Mouse (Mus musculus) yolk sac, embryonic 10.5 days (tissue): ENCODE data around the gene Spc25.

ENCODE experiments used
- DNase-seq: peaks from one replicate; pipeline ENCODE4 v3.0.0-alpha.2; 2017; ENCODE audit warnings: low spot score

The Spc25 gene

DNA sequence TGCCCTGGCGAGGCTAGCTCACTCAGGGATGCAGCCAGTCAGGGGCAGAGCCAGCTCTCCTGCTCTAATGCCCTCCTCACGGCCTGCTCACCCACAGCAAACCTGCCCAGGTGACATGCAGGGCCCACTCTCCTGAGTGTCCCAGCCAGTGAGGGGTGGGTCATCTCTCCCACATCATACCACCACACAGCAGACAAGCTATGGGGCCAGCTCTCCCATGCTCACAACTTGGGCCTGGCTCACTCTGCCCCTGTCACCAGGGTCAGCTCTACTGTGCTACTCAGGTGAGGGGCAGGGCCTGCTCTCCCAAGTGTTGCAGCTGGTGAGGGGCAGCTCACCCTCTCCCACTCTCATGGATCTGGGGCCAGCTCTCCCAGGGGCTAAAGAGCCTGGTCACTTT lies 18.0 kb downstream of the Spc25 start:
- DNase-seq: no peak

GRCm38 (mm10) chr2:69179721-69180120 lies 26.3 kb downstream of the Spc25 start:
- DNase-seq: no peak

DNA sequence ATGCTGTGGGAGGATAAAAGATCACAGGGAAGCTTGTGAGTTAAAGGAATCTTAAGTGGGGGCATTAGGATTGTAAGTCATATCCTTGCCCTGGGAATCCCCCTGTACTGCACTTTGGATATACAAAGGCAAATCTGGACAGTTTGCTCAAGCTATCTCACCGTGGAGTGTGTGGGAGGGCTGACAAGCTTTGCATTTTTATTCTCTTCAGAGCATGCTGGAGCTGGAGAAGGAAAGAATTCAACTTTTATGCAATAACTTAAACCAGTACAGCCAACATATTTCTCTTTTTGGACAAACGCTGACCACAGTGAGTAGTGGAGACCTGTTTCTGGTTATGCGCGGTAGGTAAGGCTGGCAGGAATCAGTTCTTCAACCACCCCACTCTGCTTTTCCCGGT lies 30.7 kb downstream of the Spc25 start:
- no peak for DNase-seq

DNA sequence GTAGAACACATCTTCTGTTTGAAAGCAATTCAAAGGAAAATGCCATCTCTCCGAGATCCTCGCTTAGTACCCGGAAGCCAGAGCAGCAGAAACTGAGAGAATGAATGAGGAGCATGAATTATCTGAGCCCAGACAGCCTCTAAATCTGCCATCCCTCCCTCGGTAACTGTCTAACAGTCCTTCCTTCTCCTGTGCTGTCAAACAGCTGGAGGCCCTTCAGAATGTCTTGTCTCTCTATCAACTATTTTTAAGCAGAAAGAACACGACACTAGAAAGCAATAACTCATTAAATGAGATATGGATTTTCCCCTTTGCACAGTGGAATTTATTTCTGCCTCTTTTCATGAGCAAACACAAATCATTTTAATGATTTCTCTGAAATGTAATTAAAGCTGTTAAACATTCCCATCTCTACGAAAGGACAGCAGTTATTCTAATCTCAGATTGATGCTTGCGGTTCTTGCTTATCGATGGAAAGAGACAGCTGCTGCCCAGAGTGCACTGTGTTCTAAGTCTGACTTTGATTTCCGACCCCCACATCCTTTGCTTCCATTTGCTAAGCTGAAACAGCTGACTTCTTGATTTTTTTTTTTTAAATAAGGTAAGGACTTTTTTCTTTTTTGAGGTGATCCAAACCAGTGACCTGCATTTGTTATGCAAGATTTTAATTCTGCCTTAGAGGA lies 35.5 kb downstream of the Spc25 start:
- DNase-seq: no peak

DNA sequence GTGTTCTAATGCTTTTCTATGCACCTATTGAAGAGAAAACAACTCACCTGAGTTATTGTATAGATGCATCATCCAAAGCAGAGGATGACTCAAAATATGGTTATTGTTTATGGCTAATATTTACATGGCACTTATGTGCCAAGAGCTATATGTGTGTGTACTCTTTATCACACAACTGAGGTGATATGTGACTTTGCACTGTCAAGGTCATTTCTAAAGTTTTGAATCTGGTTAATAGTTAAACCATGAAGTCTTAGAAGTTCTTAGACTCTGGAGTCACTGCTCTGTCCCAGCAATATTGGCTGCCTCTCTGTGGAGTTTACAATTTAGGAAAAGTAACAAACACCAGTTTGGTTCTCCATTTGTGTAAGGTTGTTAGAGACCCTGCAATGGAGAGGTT lies 47.1 kb downstream of the Spc25 start:
- DNase-seq: no peak

- no peak for DNase-seq
Observed at GRCm38 (mm10) chr2:69156283-69156682, 49.7 kb downstream of the Spc25 start.

- no peak for DNase-seq
Observed at GRCm38 (mm10) chr2:69155861-69156260, 50.1 kb downstream of the Spc25 start.

DNA sequence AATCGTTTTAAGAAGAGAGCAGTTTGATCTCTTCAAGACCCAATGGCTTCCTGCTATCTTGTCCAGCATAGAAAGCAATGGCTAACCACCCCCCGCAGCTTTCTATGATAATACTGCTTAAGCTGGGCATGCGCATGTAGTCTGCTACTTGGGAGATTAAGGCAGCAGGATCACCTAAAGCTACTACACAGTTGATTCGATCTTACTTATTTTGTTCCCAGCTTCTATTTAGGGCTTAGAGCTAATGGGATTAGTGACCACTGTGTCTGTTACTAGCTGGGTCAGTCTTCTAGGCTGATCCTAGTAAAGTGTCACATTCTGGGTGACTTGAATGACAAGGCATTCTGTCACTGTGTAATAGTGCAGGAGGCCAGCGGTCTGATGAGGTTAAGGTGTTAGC lies 55.2 kb downstream of the Spc25 start:
- no peak for DNase-seq

DNA sequence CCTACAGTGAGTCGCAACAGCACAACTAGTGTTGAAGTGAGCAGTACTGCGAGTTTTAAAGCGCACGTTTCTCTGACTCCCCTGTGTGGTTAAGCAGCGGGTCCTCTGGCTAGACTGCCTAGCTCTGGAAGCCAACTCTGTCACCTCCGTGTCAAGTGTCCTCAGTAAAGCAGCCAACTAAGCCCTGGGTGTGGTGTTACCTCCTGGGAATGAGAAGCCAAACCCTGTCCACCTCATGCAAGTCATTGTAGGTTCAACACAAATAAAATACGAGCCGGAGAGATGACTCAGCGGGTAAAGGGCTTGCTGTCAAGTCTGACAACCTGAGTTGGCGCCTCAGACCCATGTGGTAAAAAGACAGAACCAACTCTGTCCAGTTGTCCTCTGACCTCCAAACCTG lies 56.8 kb downstream of the Spc25 start:
- no peak for DNase-seq

- DNase-seq: no peak
Observed at GRCm38 (mm10) chr2:69148691-69149090, 57.3 kb downstream of the Spc25 start.
